Mouse (Mus musculus) limb, embryonic 14.5 days (tissue): ENCODE data around the gene A930018P22Rik. TPM values are rescaled to one million over a fixed set of nuclear protein-coding genes. Genes with fewer than 3 reads are reported as not detected.

Experiments
- ATAC-seq: fragments of 200-750 bp; cut with Nextera tagmentation; 2 replicates; pipeline ENCODE4 v1.8.0; 2017; ENCODE audit warnings: low read depth, moderate number of reproducible peaks, moderate TSS enrichment; ENCODE audit not compliant: low FRiP score
- DNase-seq: peaks from one replicate; pipeline ENCODE4 v3.0.0-alpha.2; 2015; ENCODE audit warnings: low spot score
- H3K27ac ChIP-seq: fragments of 300-500 bp; sonication (generic); replicated peaks from 2 replicates; pipeline ENCODE4 v1.5.1; 2014; ENCODE audit warnings: low read depth, mild to moderate bottlenecking, low read length, moderate library complexity, mixed read lengths
- H3K27me3 ChIP-seq: fragments of 300-500 bp; sonication (generic); 2 replicates; pipeline ENCODE4 v1.6.1; 2014; ENCODE audit warnings: low read length, mixed read lengths; ENCODE audit not compliant: control insufficient read depth, insufficient read depth
- H3K36me3 ChIP-seq: fragments of 300-500 bp; sonication (generic); 2 replicates; pipeline ENCODE4 v1.6.1; 2014; ENCODE audit warnings: mild to moderate bottlenecking, low read length, moderate library complexity, mixed read lengths; ENCODE audit not compliant: control insufficient read depth, insufficient read depth
- H3K4me1 ChIP-seq: fragments of 300-500 bp; sonication (generic); 2 replicates; pipeline ENCODE4 v1.6.1; 2014; ENCODE audit warnings: antibody characterized with exemption, low read length, mixed read lengths; ENCODE audit not compliant: control insufficient read depth, insufficient read depth
- H3K4me2 ChIP-seq: fragments of 300-500 bp; sonication (generic); replicated peaks from 2 replicates; pipeline ENCODE4 v1.6.1; 2014; ENCODE audit warnings: low read depth, mild to moderate bottlenecking, low read length, moderate library complexity; ENCODE audit not compliant: severe bottlenecking
- H3K4me3 ChIP-seq: fragments of 300-500 bp; sonication (generic); replicated peaks from 2 replicates; pipeline ENCODE4 v1.5.1; 2014; ENCODE audit warnings: low read length
- H3K9ac ChIP-seq: fragments of 300-500 bp; sonication (generic); 2 replicates; pipeline ENCODE4 v1.6.1; 2014; ENCODE audit warnings: mild to moderate bottlenecking, low read depth, low read length, moderate library complexity; ENCODE audit not compliant: severe bottlenecking
- H3K9me3 ChIP-seq: fragments of 300-500 bp; sonication (generic); 2 replicates; pipeline ENCODE4 v1.6.1; 2016; ENCODE audit warnings: low read length; ENCODE audit not compliant: control insufficient read depth
- POLR2A ChIP-seq: fragments of 200-500 bp; IDR thresholded peaks from 2 replicates; pipeline ENCODE4 v1.8.0; 2012; ENCODE audit warnings: inconsistent platforms, mild to moderate bottlenecking, moderate library complexity, borderline replicate concordance; ENCODE audit not compliant: insufficient read depth, insufficient read length; ENCODE audit errors: extremely low read depth
- WGBS: fragments of 180-500 bp; shearing (Covaris S2); extraction: QIAGEN DNeasy Blood & Tissue Kit; methylation state at CpG from one replicate; pipeline ENCODE4 v1.1.7; 2014; 5-methylcytosine and 5-hydroxymethylcytosine counted together
- polyA plus RNA-seq, 2 experiments: library from polyadenylated mRNA; depleted of rRNA in 1 of 2; stranded (reverse) in 1 of 2; unstranded in 1 of 2; fragments of >200 nt; fragmentation: Nextera tagmentation in 1 of 2; extraction: Ambion mirVana in 1 of 2; gene quantifications; 2 replicates each; pipeline versions ENCODE4 v1.2.1 to v1.2.3; 2012 to 2014

A930018P22Rik gene
- polyA plus RNA-seq, 2 experiments, result 0.10 to 0.23 TPM

DNA sequence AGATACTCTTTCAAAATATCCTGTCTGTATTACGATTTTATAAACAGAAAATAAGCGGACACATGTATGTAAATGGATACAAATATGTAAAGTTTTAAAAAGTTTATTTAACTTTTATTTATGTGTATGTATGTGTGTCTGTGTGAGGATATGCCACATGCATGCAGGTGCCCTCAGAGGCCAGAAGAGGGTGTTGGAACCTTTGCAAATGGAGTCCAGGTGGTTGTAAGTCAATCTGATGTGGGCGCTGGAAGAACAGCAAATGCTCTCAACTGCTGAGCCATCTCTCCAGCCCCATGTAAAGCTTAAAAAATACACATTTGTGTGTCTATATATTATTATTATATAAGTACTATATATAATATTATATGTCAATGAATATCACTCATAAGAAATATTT is 50.9 kb downstream of the A930018P22Rik start:
- 97% methylated on average over 3 of the region's 3 CpGs for WGBS
- DNase-seq, result no peak
- peaks cover 19% of the 10 kb centered on the region for H3K4me1 ChIP-seq
- H3K27ac ChIP-seq, result no peak overlapping the region
- H3K4me3 ChIP-seq, result no peak overlapping the region
- no peaks in the 10 kb centered on the region for H3K27me3 ChIP-seq
- no peak overlapping the region for H3K9ac ChIP-seq
- no peak for TF ChIP-seq POLR2A
- H3K4me2 ChIP-seq, result no peak overlapping the region
- no peaks in the 10 kb centered on the region for H3K9me3 ChIP-seq
- no peak for ATAC-seq
- no peaks in the 10 kb centered on the region for H3K36me3 ChIP-seq

Other genes starting within 250 kb of the A930018P22Rik start
- gene Lmo2, start 164.8 kb upstream of the A930018P22Rik start, polyA plus RNA-seq (2012; rRNA removed), result 17.8 and 18.1 TPM in 2 replicates
- 17.8 and 19.4 TPM in 2 replicates for gene Lmo2, start 164.8 kb upstream of the A930018P22Rik start, polyA plus RNA-seq (2014; fragmentation: Nextera tagmentation; extraction: Ambion mirVana)
- 35.9 and 40.1 TPM in 2 replicates for gene Fbxo3, start 95.0 kb upstream of the A930018P22Rik start, polyA plus RNA-seq (2012; rRNA removed)
- 47.6 and 52.0 TPM in 2 replicates for gene Fbxo3, start 95.0 kb upstream of the A930018P22Rik start, polyA plus RNA-seq (2014; fragmentation: Nextera tagmentation; extraction: Ambion mirVana)
- gene 4931422A03Rik, start 94.4 kb upstream of the A930018P22Rik start, polyA plus RNA-seq (2012; rRNA removed), result not detected in 2 replicates
- gene 4931422A03Rik, start 94.4 kb upstream of the A930018P22Rik start, polyA plus RNA-seq (2014; fragmentation: Nextera tagmentation; extraction: Ambion mirVana), result 2.3 and 3.1 TPM in 2 replicates
- gene Gm10912, start 56.9 kb upstream of the A930018P22Rik start, polyA plus RNA-seq (2012; rRNA removed), result 0.04 and 0.12 TPM in 2 replicates
- not detected in 2 replicates for gene Gm10912, start 56.9 kb upstream of the A930018P22Rik start, polyA plus RNA-seq (2014; fragmentation: Nextera tagmentation; extraction: Ambion mirVana)
- gene Gm10799, start 54.2 kb upstream of the A930018P22Rik start, polyA plus RNA-seq (2012; rRNA removed), result not detected in 2 replicates
- not detected in 2 replicates for gene Gm10799, start 54.2 kb upstream of the A930018P22Rik start, polyA plus RNA-seq (2014; fragmentation: Nextera tagmentation; extraction: Ambion mirVana)
- 6.8 and 8.6 TPM in 2 replicates for gene Cd59b, start 52.9 kb upstream of the A930018P22Rik start, polyA plus RNA-seq (2012; rRNA removed)
- 6.0 and 6.5 TPM in 2 replicates for gene Cd59b, start 52.9 kb upstream of the A930018P22Rik start, polyA plus RNA-seq (2014; fragmentation: Nextera tagmentation; extraction: Ambion mirVana)
- 8.8 and 9.9 TPM in 2 replicates for gene Cd59a, start 27.0 kb upstream of the A930018P22Rik start, polyA plus RNA-seq (2012; rRNA removed)
- gene Cd59a, start 27.0 kb upstream of the A930018P22Rik start, polyA plus RNA-seq (2014; fragmentation: Nextera tagmentation; extraction: Ambion mirVana), result 14.4 and 17.2 TPM in 2 replicates